Mouse (Mus musculus): ENCODE results near the gene Spata1. TPM values are rescaled to one million over a fixed set of nuclear protein-coding genes. Genes with fewer than 3 reads are reported as not detected.

The Spata1 gene
- total and polyA plus RNA-seq, 2 experiments from 2014 or later, result 1.4 to 3.2 TPM

DNA sequence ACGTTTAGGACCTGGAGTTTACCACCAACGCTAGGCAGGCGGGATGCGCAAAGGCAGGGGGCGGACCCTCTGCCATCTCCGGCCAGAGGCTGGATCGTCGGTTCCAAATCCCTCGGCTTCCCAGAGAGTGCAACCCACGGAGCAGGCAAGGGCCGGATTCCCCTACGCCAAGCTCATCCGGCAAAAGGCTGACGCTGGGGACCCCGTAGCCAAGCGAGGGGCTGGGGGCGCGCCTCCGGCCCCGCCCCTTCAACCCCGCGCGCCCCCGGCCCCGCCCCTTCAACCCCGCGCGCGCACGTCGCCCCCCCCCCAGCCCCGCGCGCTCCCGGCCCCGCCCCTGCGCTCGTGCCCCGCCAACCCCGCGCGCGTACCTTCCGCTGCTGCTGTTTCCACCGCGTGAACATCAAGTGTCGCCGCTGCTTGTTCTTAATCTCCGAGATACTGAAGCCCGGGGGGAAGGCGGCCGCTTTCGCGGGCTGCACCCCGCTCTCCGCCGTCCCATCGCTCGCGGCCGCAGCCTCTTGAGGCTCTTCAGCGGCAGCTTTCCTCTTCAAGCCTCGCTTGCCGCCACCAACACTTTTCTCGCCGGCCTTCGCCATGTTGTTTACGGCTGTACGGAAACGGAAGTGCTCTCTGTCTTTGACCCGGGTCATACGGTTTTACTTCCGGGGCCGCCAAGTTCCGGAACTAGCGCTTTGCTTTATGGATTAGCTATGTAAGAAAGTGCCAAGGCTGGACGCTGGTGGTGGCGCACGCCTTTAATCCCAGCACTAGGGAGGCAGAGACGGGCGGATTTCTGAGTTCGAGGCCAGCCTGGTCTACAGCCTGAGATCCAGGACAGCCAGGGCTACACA lies 21.5 kb upstream of the Spata1 start, which contains the start of gene Rpf1:
Rpf1 (minus strand) TSS at position 632 of the 854 bp plus-strand sequence.
- no peaks in the 10 kb centered on the region for H3K27me3 ChIP-seq (ENCODE audit: insufficient read depth, low read length)
- DNase-seq (ENCODE audit: low spot score) (peak; percentile 95), ATAC-seq (peak; percentile 97)
- TF ChIP-seq CTCF (IDR thresholded peaks at IDR 0.05; ENCODE audit: low read depth), result 0 out of 2 replicates have a peak, but pooled peaks have one; percentile 20
- peaks cover 13% of the 10 kb centered on the region; the same call in 1 of the 2 replicates for H3K36me3 ChIP-seq (ENCODE audit: insufficient read depth, low read length)
- H3K4me1 ChIP-seq (ENCODE audit: insufficient read depth, low read length), result no peaks in the 10 kb centered on the region
- under 1% methylated on average over 65 of the region's 82 CpGs for WGBS
- H3K27ac ChIP-seq, result peak within 1 kb of the TSS; percentile 97
- peak within 1 kb of the TSS; percentile 90 for H3K4me3 ChIP-seq (ENCODE audit: low read length)
- H3K4me2 ChIP-seq (ENCODE audit: low read depth, low read length), result peak within 1 kb of the TSS; percentile 74
- peak within 1 kb of the TSS; percentile 79 for H3K9ac ChIP-seq (replicated peaks; ENCODE audit: low read length)
- no peaks in the 10 kb centered on the region for H3K9me3 ChIP-seq (ENCODE audit: low read length)

DNA sequence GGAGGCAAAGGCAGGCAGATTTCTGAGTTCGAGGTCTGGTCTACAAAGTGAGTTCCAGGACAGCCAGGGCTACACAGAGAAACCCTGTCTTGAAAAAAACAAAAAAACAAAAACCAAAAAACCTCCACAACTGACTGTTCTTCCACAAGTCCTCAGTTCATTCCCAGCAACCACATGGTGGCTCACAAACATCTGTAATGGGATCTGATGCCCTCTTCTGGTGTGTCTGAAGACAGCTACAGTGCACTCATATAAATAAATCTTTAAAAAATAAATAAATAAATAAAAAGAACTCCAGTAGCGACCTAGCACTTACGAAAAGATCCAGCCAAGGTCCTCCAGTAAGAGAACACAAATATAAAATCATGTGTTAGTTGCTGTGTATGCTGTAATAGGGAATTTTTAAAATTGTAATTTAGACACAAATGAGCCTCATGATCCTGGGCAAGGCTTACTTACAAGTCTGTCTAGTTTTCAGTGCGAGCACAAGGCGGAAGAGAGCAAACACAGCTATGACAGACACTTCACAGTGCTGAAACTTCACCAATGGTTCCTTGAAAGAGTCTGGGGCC lies 20.8 kb upstream of the Spata1 start:
- 34% methylated on average over 5 of the region's 5 CpGs for WGBS
- peak; percentile 36 for TF ChIP-seq CTCF (IDR thresholded peaks at IDR 0.05; ENCODE audit: low read depth)
- 0 out of 2 replicates have a peak, but pooled peaks have one; percentile 8 for ATAC-seq
- H3K4me1 ChIP-seq (ENCODE audit: insufficient read depth, low read length), result no peaks in the 10 kb centered on the region
- H3K36me3 ChIP-seq (ENCODE audit: insufficient read depth, low read length), result peaks cover 13% of the 10 kb centered on the region; the same call in 1 of the 2 replicates
- H3K27ac ChIP-seq, result peak overlapping the region; percentile 97
- no peak for DNase-seq (ENCODE audit: low spot score)
- peak overlapping the region; percentile 74 for H3K4me2 ChIP-seq (ENCODE audit: low read depth, low read length)
- no peaks in the 10 kb centered on the region for H3K9me3 ChIP-seq (ENCODE audit: low read length)
- H3K9ac ChIP-seq (replicated peaks; ENCODE audit: low read length), result peak overlapping the region; percentile 79
- H3K4me3 ChIP-seq (ENCODE audit: low read length), result peak overlapping the region; percentile 90
- no peaks in the 10 kb centered on the region for H3K27me3 ChIP-seq (ENCODE audit: insufficient read depth, low read length)

DNA sequence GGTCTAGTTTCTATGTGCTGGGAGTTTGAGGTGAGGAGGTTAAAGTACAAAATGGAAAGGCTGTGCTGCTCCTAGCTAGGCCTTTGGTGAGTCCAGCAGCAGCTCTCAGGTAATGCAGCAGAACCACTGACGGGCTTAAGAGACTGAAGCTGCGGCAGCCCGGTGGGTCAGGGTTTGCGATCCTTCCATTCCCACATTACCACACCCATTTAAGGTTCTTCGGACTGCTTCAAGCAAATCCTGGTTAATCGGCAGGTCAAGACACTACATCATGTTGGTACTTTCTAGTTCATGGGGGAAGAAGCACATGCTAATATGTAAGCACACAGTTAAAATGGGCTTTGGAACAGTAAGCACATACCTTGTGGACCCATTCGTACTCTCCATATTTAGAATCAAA lies 7.2 kb upstream of the Spata1 start:
- H3K9ac ChIP-seq (replicated peaks; ENCODE audit: low read length), result no peak overlapping the region
- no peaks in the 10 kb centered on the region for H3K27me3 ChIP-seq (ENCODE audit: insufficient read depth, low read length)
- H3K36me3 ChIP-seq (ENCODE audit: insufficient read depth, low read length), result peaks cover 52% of the 10 kb centered on the region
- ATAC-seq (no peak), DNase-seq (ENCODE audit: low spot score) (no peak)
- no peaks in the 10 kb centered on the region for H3K4me1 ChIP-seq (ENCODE audit: insufficient read depth, low read length)
- no peak overlapping the region for H3K4me3 ChIP-seq (ENCODE audit: low read length)
- no peaks in the 10 kb centered on the region for H3K9me3 ChIP-seq (ENCODE audit: low read length)
- 97% methylated on average over 7 of the region's 7 CpGs for WGBS
- no peak overlapping the region for H3K4me2 ChIP-seq (ENCODE audit: low read depth, low read length)
- H3K27ac ChIP-seq, result no peak overlapping the region
- no peak for TF ChIP-seq CTCF (IDR thresholded peaks at IDR 0.05; ENCODE audit: low read depth)

DNA sequence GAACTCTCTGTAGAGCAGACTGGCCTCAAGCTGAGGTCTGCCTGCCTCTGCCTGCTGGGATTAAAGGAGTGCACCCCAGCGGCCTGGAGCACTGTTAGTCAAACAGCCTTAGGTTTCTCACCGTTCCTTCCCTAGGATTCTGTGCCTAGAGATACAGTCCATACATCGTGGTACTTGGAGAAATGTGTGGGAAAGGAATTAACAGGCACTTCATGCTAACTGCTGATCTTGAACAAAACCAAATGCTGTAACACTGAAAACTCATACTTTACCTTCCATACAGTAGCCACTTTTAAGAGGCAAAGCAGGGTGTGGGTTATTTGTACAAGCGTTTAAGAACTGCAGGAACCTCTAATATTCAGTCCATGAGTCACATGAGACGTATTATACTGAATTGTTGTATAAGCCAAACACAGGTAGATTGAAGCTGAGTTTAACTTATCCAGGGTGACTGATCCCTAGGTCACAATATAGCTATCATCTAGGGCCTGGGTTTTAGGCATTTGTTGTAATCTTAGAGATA lies 2.1 kb upstream of the Spata1 start:
- H3K27me3 ChIP-seq (ENCODE audit: insufficient read depth, low read length), result no peaks in the 10 kb centered on the region
- no peaks in the 10 kb centered on the region for H3K4me1 ChIP-seq (ENCODE audit: insufficient read depth, low read length)
- ATAC-seq (no peak), DNase-seq (ENCODE audit: low spot score) (no peak)
- no peak for TF ChIP-seq CTCF (IDR thresholded peaks at IDR 0.05; ENCODE audit: low read depth)
- 58% methylated on average over 5 of the region's 5 CpGs for WGBS
- H3K9me3 ChIP-seq (ENCODE audit: low read length), result no peaks in the 10 kb centered on the region
- H3K4me2 ChIP-seq (ENCODE audit: low read depth, low read length), result peak overlapping the region; percentile 72
- peaks cover 19% of the 10 kb centered on the region for H3K36me3 ChIP-seq (ENCODE audit: insufficient read depth, low read length)
- no peak overlapping the region for H3K27ac ChIP-seq
- H3K4me3 ChIP-seq (ENCODE audit: low read length), result no peak overlapping the region
- 0 out of 2 replicates have a peak overlapping the region, but pooled peaks have one; percentile 9 for H3K9ac ChIP-seq (replicated peaks; ENCODE audit: low read length)

DNA sequence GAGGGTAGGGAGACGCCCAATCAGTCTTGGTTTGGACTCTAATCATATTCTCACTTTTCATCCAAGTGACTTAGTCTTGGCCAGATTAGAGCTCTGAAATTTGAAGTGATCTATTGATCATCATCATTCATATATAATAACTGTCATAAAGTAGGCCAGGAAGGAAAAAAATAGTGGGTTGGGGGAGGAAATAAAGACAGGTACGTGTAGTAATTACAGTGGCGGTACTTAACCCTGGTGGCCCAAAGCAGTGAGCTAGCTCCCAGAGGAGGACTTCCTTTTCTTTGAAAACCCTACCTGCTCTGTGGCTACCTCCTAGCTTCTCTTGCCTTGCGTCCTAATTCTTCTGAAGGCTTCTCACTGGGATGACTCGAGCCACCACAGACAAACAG lies 1.3 kb upstream of the Spata1 start:
- Histone ChIP-seq H3K27me3 (ENCODE audit: insufficient read depth, low read length) (no peaks in the 10 kb centered on the region), H3K36me3 (ENCODE audit: insufficient read depth, low read length) (peaks cover 13% of the 10 kb centered on the region; the same call in 1 of the 2 replicates), H3K4me3 (ENCODE audit: low read length) (peak overlapping the region; percentile 81), H3K4me1 (ENCODE audit: insufficient read depth, low read length) (no peaks in the 10 kb centered on the region), H3K4me2 (ENCODE audit: low read depth, low read length) (peak overlapping the region; percentile 72), H3K9ac (replicated peaks; ENCODE audit: low read length) (peak overlapping the region; percentile 68), H3K9me3 (ENCODE audit: low read length) (no peaks in the 10 kb centered on the region), H3K27ac (peak overlapping the region; percentile 83)
- 11% methylated on average over 5 of the region's 5 CpGs for WGBS
- DNase-seq (ENCODE audit: low spot score), result no peak
- TF ChIP-seq CTCF (IDR thresholded peaks at IDR 0.05; ENCODE audit: low read depth), result no peak
- ATAC-seq, result no peak

DNA sequence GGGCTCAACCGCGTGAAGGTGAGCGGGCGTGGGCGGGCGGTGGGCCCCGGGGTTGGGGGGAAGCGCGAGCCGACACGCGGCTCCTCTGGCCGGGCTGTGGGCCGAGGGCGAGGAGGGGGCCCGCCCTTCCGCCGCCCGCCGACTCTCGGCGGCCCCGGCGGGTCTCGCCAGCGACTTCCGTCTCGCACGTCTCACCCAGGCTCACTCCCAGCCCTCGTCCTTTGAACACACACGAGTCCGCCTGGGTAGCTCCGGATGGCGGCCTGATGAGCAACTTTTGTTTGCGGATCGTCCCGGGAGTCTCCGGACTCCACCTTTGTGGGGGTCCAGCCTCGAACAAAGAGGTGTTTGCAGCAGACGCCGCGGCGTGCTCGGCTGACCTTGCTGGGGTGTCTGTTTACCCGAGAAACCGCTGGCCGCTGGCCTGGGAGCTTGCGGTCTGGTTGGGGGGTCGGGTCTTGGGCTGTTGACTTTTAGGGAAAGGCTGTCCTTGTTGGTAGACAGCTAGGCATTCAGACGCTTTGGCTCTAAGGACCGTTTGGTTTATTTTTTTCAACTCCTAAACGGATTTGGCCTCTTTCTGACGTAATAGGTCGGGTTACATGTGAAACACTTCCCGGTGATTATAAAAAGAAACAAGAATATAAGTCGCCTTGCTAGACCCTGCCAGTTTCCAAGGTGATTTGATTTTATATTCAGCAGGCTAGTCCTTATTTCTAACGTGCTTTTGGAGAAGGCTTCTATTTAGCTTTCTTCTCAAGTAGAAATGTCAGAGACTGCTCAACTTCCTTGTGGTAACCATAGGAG lies 653 bp upstream of the Spata1 start:
- TF ChIP-seq CTCF (IDR thresholded peaks at IDR 0.05; ENCODE audit: low read depth), result no peak
- H3K36me3 ChIP-seq (ENCODE audit: insufficient read depth, low read length), result peaks cover 7% of the 10 kb centered on the region; the same call in 1 of the 2 replicates
- WGBS, result under 1% methylated on average over 49 of the region's 57 CpGs
- peak overlapping the region; percentile 68 for H3K9ac ChIP-seq (replicated peaks; ENCODE audit: low read length)
- ATAC-seq, result peak; percentile 81
- peak overlapping the region; percentile 72 for H3K4me2 ChIP-seq (ENCODE audit: low read depth, low read length)
- peak; percentile 70 for DNase-seq (ENCODE audit: low spot score)
- H3K27ac ChIP-seq, result peak overlapping the region; percentile 83
- no peaks in the 10 kb centered on the region for H3K27me3 ChIP-seq (ENCODE audit: insufficient read depth, low read length)
- H3K4me3 ChIP-seq (ENCODE audit: low read length), result peak overlapping the region; percentile 81
- H3K4me1 ChIP-seq (ENCODE audit: insufficient read depth, low read length), result no peaks in the 10 kb centered on the region
- H3K9me3 ChIP-seq (ENCODE audit: low read length), result no peaks in the 10 kb centered on the region
